Comparison of ENCODE assay signal across 21 mouse cellular contexts in the genomic region with DNA sequence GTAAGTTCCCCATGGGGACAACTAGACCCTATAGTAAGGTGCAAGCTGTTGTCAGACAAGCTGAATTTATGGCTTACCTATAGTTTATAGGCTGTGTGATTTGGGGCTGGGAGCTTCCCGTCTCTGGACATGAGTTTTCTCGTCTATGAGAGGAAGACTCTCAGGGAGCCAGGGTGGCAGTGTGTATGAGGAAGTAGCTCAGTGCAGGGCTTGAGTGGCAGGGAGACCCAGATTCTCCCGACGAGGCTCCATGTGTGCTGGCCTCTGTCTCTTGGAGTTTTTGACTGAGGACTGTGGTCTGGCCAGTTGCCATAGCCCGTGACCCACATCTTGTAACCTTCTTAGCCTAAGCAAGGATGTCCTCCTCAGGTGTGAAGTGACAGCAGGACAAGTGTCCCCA. TPM values are rescaled to one million over a fixed set of nuclear protein-coding genes. Genes with fewer than 3 reads are reported as not detected.
"Had no signal": no experiment of that assay in that cellular context is flagged by ENCODE, and none has a peak within 500 bp of the region (broad histone marks: within the 10 kb centered on the region; RNA-seq: fewer than 3 reads in every experiment).

No protein-coding gene starts in this region.

- H3K27ac ChIP-seq: liver, embryonic 15.5 days; lung, embryonic 15.5 days; midbrain, embryonic 10.5 days; midbrain, embryonic 12.5 days; neural tube, embryonic 13.5 days; neural tube, embryonic 15.5 days; stomach, embryonic 15.5 days; stomach, postnatal 0 days had no signal

- H3K4me1 ChIP-seq: stomach, embryonic 15.5 days had no signal

- H3K9ac ChIP-seq: liver, embryonic 15.5 days; liver, postnatal 0 days; lung, embryonic 15.5 days; midbrain, embryonic 12.5 days; neural tube, embryonic 13.5 days; neural tube, embryonic 15.5 days; stomach, embryonic 15.5 days had no signal

- H3K9me3 ChIP-seq: liver, embryonic 15.5 days; lung, embryonic 15.5 days; midbrain, embryonic 10.5 days; midbrain, embryonic 12.5 days; neural tube, embryonic 13.5 days; neural tube, embryonic 15.5 days; stomach, embryonic 15.5 days had no signal

- H3K36me3 ChIP-seq: liver, embryonic 15.5 days; lung, embryonic 15.5 days; midbrain, embryonic 10.5 days; midbrain, embryonic 12.5 days; neural tube, embryonic 13.5 days; neural tube, embryonic 15.5 days; stomach, embryonic 15.5 days had no signal

- H3K27me3 ChIP-seq: liver, embryonic 15.5 days; lung, embryonic 15.5 days; midbrain, embryonic 12.5 days; neural tube, embryonic 13.5 days; neural tube, embryonic 15.5 days; stomach, embryonic 15.5 days had no signal

- DNase-seq: lung, adult 2 months; lung, postnatal 14 days; lung, postnatal 4 days; midbrain, embryonic 14.5 days; right cerebral cortex, postnatal 14 days; thymus, adult 2 months; thymus, postnatal 25 days; thymus, postnatal 4 days had no signal

- ATAC-seq: liver, postnatal 0 days; lung, postnatal 0 days; midbrain, embryonic 16.5 days had no signal

- H3K4me3 ChIP-seq: liver, embryonic 15.5 days; lung, embryonic 15.5 days; midbrain, embryonic 10.5 days; midbrain, embryonic 12.5 days; myocyte; neural tube, embryonic 13.5 days; neural tube, embryonic 15.5 days; stomach, embryonic 15.5 days had no signal

- H3K4me2 ChIP-seq: liver, embryonic 15.5 days; lung, embryonic 15.5 days; midbrain, embryonic 12.5 days; neural tube, embryonic 13.5 days; neural tube, embryonic 15.5 days; stomach, embryonic 15.5 days had no signal

RNA-seq across cellular contexts. Expression of gene Fgd5, which starts 33.7 kb away (rescaled TPM):
- total RNA-seq: megakaryocyte-erythroid progenitor cell, adult 5-6 weeks had no signal
- polyA plus RNA-seq: myocyte had no signal
